Comparison of ENCODE assay signal across 48 mouse cellular contexts in genomic region chr6:34979291-34979690, GRCm38 (mm10). TPM values are rescaled to one million over a fixed set of nuclear protein-coding genes. Genes with fewer than 3 reads are reported as not detected.
"Had no signal": no experiment of that assay in that cellular context is flagged by ENCODE, and none has a peak within 500 bp of the region (broad histone marks: within the 10 kb centered on the region; RNA-seq: fewer than 3 reads in every experiment).

No protein-coding gene starts in this region.

- H3K9ac ChIP-seq: heart, embryonic 12.5 days; heart, embryonic 13.5 days; heart, embryonic 15.5 days; hindbrain, embryonic 12.5 days; hindbrain, embryonic 13.5 days; hindbrain, embryonic 14.5 days; hindbrain, embryonic 15.5 days; intestine, embryonic 15.5 days; kidney, embryonic 15.5 days had no signal

- DNase-seq: heart, postnatal 10 days; heart, postnatal 14 days; heart, postnatal 36 days; heart, postnatal 4 days; kidney, adult 11 months; kidney, adult 18-20 months; kidney, adult 8-10 months; kidney, adult 9 months; kidney, postnatal 10 days; kidney, postnatal 14 days; kidney, postnatal 25 days; kidney, postnatal 36 days; kidney, postnatal 4 days; layer of hippocampus, adult 9-11 months; layer of hippocampus, postnatal 36 days had no signal

- H3K4me3 ChIP-seq: heart, embryonic 10.5 days; heart, embryonic 12.5 days; heart, embryonic 13.5 days; heart, embryonic 15.5 days; hindbrain, embryonic 10.5 days; hindbrain, embryonic 12.5 days; hindbrain, embryonic 13.5 days; hindbrain, embryonic 15.5 days; intestine, embryonic 15.5 days; kidney, embryonic 15.5 days; layer of hippocampus, adult 2 months had no signal

- H3K36me3 ChIP-seq: heart, embryonic 10.5 days; heart, embryonic 12.5 days; heart, embryonic 13.5 days; heart, embryonic 15.5 days; hindbrain, embryonic 10.5 days; hindbrain, embryonic 12.5 days; hindbrain, embryonic 13.5 days; hindbrain, embryonic 15.5 days; intestine, embryonic 15.5 days; kidney, embryonic 15.5 days had no signal

- H3K4me2 ChIP-seq: heart, embryonic 11.5 days; heart, embryonic 12.5 days; heart, embryonic 13.5 days; heart, embryonic 15.5 days; hindbrain, embryonic 12.5 days; hindbrain, embryonic 13.5 days; hindbrain, embryonic 14.5 days; hindbrain, embryonic 15.5 days; intestine, embryonic 15.5 days; kidney, embryonic 15.5 days had no signal

- ATAC-seq: hindbrain, embryonic 16.5 days; hindbrain, postnatal 0 days; inflammation-experienced regulatory T-cells, adult 6 months; intestine, embryonic 15.5 days; intestine, embryonic 16.5 days; intestine, postnatal 0 days had no signal

- H3K9me3 ChIP-seq: heart, embryonic 10.5 days; heart, embryonic 12.5 days; heart, embryonic 13.5 days; heart, embryonic 15.5 days; hindbrain, embryonic 10.5 days; hindbrain, embryonic 12.5 days; hindbrain, embryonic 13.5 days; hindbrain, embryonic 15.5 days; intestine, embryonic 15.5 days; kidney, embryonic 15.5 days had no signal

- H3K27me3 ChIP-seq: heart, embryonic 12.5 days; heart, embryonic 13.5 days; heart, embryonic 15.5 days; hindbrain, embryonic 12.5 days; hindbrain, embryonic 13.5 days; hindbrain, embryonic 15.5 days; intestine, embryonic 15.5 days; kidney, embryonic 15.5 days had no signal

- H3K27ac ChIP-seq: heart, embryonic 10.5 days; heart, embryonic 13.5 days; heart, embryonic 15.5 days; hindbrain, embryonic 10.5 days; hindbrain, embryonic 12.5 days; hindbrain, embryonic 13.5 days; hindbrain, embryonic 14.5 days; hindbrain, embryonic 15.5 days; hindbrain, postnatal 0 days; intestine, embryonic 15.5 days; kidney, embryonic 15.5 days; kidney, postnatal 0 days; layer of hippocampus, adult 2 months had no signal

- H3K4me1 ChIP-seq: heart, embryonic 10.5 days; heart, embryonic 12.5 days; heart, embryonic 15.5 days; hindbrain, embryonic 10.5 days; hindbrain, embryonic 12.5 days; hindbrain, embryonic 13.5 days; hindbrain, embryonic 15.5 days; intestine, embryonic 15.5 days; kidney, embryonic 15.5 days had no signal

RNA-seq across cellular contexts. Expression of gene Stra8, which starts 59.3 kb away (rescaled TPM):
- total RNA-seq: heart, postnatal 10 days; heart, postnatal 14 days; heart, postnatal 25 days; heart, postnatal 36 days; heart, postnatal 4 days; hematopoietic stem cell, adult 5-6 weeks; hindbrain, postnatal 0 days; layer of hippocampus, adult 18-20 months; layer of hippocampus, adult 2 months; layer of hippocampus, adult 8-10 months; layer of hippocampus, postnatal 10 days; layer of hippocampus, postnatal 14 days; layer of hippocampus, postnatal 25 days; layer of hippocampus, postnatal 36 days; left cerebral cortex, adult 18-20 months had no signal
- polyA plus RNA-seq: heart, embryonic 10.5 days; heart, embryonic 11.5 days; heart, embryonic 12.5 days; heart, embryonic 13.5 days; heart, embryonic 14.5 days; heart, embryonic 15.5 days; heart, postnatal 0 days; hindbrain, embryonic 10.5 days; hindbrain, embryonic 11.5 days; hindbrain, embryonic 12.5 days; hindbrain, embryonic 13.5 days; hindbrain, embryonic 14.5 days; hindbrain, embryonic 15.5 days; hindbrain, embryonic 16.5 days; hindbrain, postnatal 0 days; inflammation-experienced regulatory T-cells, adult 6 months; intestine, embryonic 14.5 days; intestine, embryonic 15.5 days; intestine, embryonic 16.5 days; intestine, postnatal 0 days; kidney, embryonic 14.5 days; kidney, embryonic 15.5 days; kidney, embryonic 16.5 days; kidney, postnatal 0 days had no signal
